Comparison of ENCODE assay signal across 8 mouse cellular contexts in the genomic region with DNA sequence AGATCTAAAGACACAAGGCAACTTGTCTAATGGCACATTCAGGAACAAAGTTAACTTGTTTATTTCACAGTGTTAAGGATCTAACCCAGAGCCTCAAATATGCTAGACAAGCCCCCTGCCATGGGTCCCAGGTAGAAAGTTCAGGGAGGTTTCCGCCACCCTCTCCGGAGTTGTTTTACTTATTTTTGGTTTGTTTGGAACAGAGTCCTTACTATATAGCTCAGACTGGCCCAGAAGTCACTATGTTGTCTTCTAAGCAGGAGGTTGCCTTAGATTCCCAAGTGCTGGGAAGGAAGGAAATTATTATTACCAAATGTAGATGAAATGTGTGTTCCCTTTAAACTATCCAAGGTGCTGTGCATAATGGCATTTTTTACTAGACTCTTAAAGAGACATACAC. TPM values are rescaled to one million over a fixed set of nuclear protein-coding genes. Genes with fewer than 3 reads are reported as not detected.
DNase-seq lines count a peak whose midpoint lies in the region; ATAC-seq and TF ChIP-seq lines count a peak whose summit lies in the region.

No protein-coding gene starts in this region.

- TF ChIP-seq CTCF in kidney, adult 2 months (conservative IDR thresholded peaks at IDR 0.05; ENCODE audit: insufficient read depth, insufficient read length, low read depth, low read length): no peak
- no peak for TF ChIP-seq CTCF in midbrain, postnatal 0 days (IDR thresholded peaks at IDR 0.05)

- peaks cover 5% of the 10 kb centered on the region; the same call in 1 of the 2 replicates for H3K4me1 ChIP-seq in kidney, adult 2 months (ENCODE audit: control insufficient read depth, insufficient read depth, low read length)
- H3K4me1 ChIP-seq in hindbrain, embryonic 16.5 days (ENCODE audit: control insufficient read depth, insufficient read depth, low read depth, low read length): peaks cover 10% of the 10 kb centered on the region
- 0 out of 2 replicates have a peak, but pooled peaks cover 3% of the 10 kb centered on the region for H3K4me1 ChIP-seq in midbrain, postnatal 0 days (ENCODE audit: insufficient read depth, low read length)

- no peaks in the 10 kb centered on the region for H3K27me3 ChIP-seq in kidney, adult 2 months (replicated peaks; ENCODE audit: control insufficient read depth, insufficient read depth, low read length)
- H3K27me3 ChIP-seq in hindbrain, embryonic 16.5 days (replicated peaks; ENCODE audit: control insufficient read depth, insufficient read depth, low read length): no peaks in the 10 kb centered on the region
- H3K27me3 ChIP-seq in midbrain, postnatal 0 days (ENCODE audit: insufficient read depth, low read length): no peaks in the 10 kb centered on the region

- 0 out of 2 replicates have a peak overlapping the region, but pooled peaks have one; percentile 26 for H3K27ac ChIP-seq in kidney, adult 2 months (ENCODE audit: insufficient read depth, low read depth, low read length)
- no peak overlapping the region for H3K27ac ChIP-seq in hindbrain, embryonic 16.5 days (ENCODE audit: low read depth, low read length)
- no peak overlapping the region for H3K27ac ChIP-seq in midbrain, postnatal 0 days (ENCODE audit: low read depth, low read length)

- no peak for DNase-seq in kidney, adult 2 months
- no peak for DNase-seq in kidney, adult 9 months
- DNase-seq in midbrain, postnatal 0 days (ENCODE audit: low spot score): no peak
- no peak for DNase-seq in left cerebral cortex, adult 9 months (ENCODE audit: low spot score in 2 of 2)
- DNase-seq in retina, embryonic 14.5 days (ENCODE audit: low spot score): no peak

- H3K4me3 ChIP-seq in kidney, adult 2 months (ENCODE audit: insufficient read depth, low read depth, low read length): peak overlapping the region; percentile 9; the same call in 1 of the 2 replicates
- H3K4me3 ChIP-seq in hindbrain, embryonic 16.5 days (ENCODE audit: low read length): no peak overlapping the region
- peak overlapping the region; percentile 51; the same call in 1 of the 2 replicates for H3K4me3 ChIP-seq in midbrain, postnatal 0 days (ENCODE audit: low read depth, low read length)

- no peak for TF ChIP-seq POLR2A in kidney, adult 2 months (IDR thresholded peaks at IDR 0.05; ENCODE audit: low read depth, low read length)

- H3K4me2 ChIP-seq in hindbrain, embryonic 16.5 days (ENCODE audit: low read length): peak overlapping the region; percentile 35
- H3K4me2 ChIP-seq in midbrain, postnatal 0 days (ENCODE audit: low read depth, low read length, poor library complexity, severe bottlenecking): peak overlapping the region; percentile 37

- H3K9ac ChIP-seq in hindbrain, embryonic 16.5 days (ENCODE audit: low read depth, low read length): no peak overlapping the region
- H3K9ac ChIP-seq in midbrain, postnatal 0 days (replicated peaks; ENCODE audit: low read length, poor library complexity, severe bottlenecking): no peak overlapping the region

- 0 out of 2 replicates have a peak, but pooled peaks have one; percentile 22 for ATAC-seq in common myeloid progenitor, adult 5-6 weeks (replicated peaks; ENCODE audit: low read depth, poor library complexity, severe bottlenecking)
- ATAC-seq in hindbrain, embryonic 16.5 days: no peak
- ATAC-seq in midbrain, postnatal 0 days (ENCODE audit: low FRiP score): no peak
- no peak for ATAC-seq in megakaryocyte progenitor cell, adult 5-6 weeks (replicated peaks; ENCODE audit: poor library complexity)

- 28% methylated on average over 2 of the region's 2 CpGs for WGBS in kidney, adult 2 months
- 68% methylated on average over 2 of the region's 2 CpGs for WGBS in hindbrain, embryonic 16.5 days
- 54% methylated on average over 2 of the region's 2 CpGs for WGBS in midbrain, postnatal 0 days

- H3K9me3 ChIP-seq in hindbrain, embryonic 16.5 days (ENCODE audit: control insufficient read depth, low read length): no peaks in the 10 kb centered on the region
- H3K9me3 ChIP-seq in midbrain, postnatal 0 days (ENCODE audit: low read length): no peaks in the 10 kb centered on the region

- no peaks in the 10 kb centered on the region for H3K36me3 ChIP-seq in kidney, adult 2 months (ENCODE audit: control insufficient read depth, insufficient read depth, low read length)
- no peaks in the 10 kb centered on the region for H3K36me3 ChIP-seq in hindbrain, embryonic 16.5 days (ENCODE audit: control insufficient read depth, insufficient read depth, low read length)
- H3K36me3 ChIP-seq in midbrain, postnatal 0 days (ENCODE audit: insufficient read depth, low read length): no peaks in the 10 kb centered on the region

RNA-seq across cellular contexts. Expression of a gene that starts 9.7 kb away (rescaled TPM):
- polyA plus RNA-seq in kidney, adult 2 months (2012; rRNA removed): 62.5 and 237 TPM in 2 replicates
- total RNA-seq in common myeloid progenitor, adult 5-6 weeks (2017): 80.8 and 84.3 TPM in 2 replicates
- 170 and 173 TPM in 2 replicates for polyA plus RNA-seq in hindbrain, embryonic 16.5 days (2015; fragmentation: Nextera tagmentation; extraction: Ambion mirVana)
- 73.8 and 82.5 TPM in 2 replicates for total RNA-seq in midbrain, postnatal 0 days (2014; rRNA removed)
- polyA plus RNA-seq in midbrain, postnatal 0 days (2015; fragmentation: Nextera tagmentation; extraction: Ambion mirVana): 112 and 114 TPM in 2 replicates
- 83.3 and 86.9 TPM in 2 replicates for total RNA-seq in megakaryocyte progenitor cell, adult 5-6 weeks (2015)
- 62.8 and 71.7 TPM in 2 replicates for total RNA-seq in megakaryocyte progenitor cell, adult 5-6 weeks (2017)
